Mouse (Mus musculus): ENCODE results near the gene Rpap1.

Rpap1 gene

DNA sequence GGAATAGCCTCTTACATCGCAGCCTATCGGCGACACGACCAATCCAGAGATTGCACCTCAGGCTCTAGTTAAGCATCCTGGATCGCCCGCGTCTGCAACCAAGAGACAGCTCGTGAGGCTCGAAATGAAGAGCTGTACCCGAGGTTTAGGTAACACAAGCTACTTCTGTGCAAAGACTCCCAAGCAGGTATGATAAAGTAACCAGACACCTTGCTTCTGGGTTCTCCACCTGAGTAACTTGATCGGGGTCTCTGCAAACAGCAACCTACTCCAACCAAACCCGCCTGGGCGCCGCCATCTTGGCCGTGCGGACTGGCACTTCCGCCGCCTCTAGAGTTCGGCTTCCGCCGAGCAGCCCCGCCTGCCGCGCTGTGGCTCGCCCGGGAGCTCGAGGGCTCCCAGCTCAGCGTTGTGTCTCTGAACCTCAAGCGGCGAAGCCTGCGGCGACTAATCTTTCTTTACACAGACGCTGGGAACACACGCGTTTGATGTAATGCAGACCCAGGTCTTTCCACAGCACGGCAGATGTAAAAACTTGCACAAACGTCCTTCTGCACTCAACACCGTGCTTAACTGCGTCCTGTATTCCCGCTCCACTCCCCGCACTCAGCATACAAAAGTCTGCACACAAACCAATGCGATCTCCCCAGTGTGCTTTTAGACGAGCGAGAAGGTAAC, at the start of gene Rpap1:
Gene Rpap1 (minus strand): TSS at position 332 of the 678 bp plus-strand sequence.
- DNase-seq (ENCODE audit: low spot score) = peak; percentile 81

DNA sequence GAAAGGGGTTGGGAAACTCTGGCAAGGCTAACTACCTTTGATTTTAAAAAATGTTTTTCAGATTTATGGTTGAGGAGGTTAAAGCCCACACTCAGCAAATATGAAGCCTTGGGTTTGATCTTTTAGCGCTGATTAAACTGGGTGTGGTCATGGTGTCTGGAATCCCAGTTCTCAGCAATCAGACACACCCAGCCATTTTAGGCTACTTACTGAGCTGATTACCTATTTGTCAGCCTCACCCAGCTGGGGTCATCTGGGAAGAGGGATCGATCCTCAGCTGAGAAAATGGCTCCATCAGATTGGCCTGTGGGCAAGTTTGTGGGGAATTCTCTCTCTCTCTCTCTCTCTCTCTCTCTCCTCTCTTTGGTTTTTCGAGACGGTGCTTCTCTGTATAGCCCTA, 46.9 kb upstream of the Rpap1 start:
- DNase-seq (ENCODE audit: low spot score) = no peak

DNA sequence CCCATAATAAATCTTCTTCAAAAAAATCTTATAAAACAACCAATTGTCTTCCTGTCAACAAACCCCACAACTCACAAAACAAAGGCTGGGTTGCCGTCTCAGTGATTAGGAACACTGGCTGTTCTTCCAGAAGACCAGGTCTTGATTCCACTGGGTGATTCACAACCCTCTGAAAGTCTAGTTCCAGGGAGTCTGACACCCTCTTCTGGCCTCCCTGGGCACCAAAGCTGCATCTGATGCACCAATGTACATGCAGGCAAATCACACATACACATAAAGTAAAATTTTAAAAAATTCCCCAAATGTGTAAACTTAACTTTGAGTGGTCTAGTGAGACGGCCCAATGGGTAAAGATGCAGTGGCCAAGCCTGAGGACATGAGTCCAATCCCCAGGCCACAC, 43.2 kb upstream of the Rpap1 start:
- no peak for DNase-seq (ENCODE audit: low spot score)

DNA sequence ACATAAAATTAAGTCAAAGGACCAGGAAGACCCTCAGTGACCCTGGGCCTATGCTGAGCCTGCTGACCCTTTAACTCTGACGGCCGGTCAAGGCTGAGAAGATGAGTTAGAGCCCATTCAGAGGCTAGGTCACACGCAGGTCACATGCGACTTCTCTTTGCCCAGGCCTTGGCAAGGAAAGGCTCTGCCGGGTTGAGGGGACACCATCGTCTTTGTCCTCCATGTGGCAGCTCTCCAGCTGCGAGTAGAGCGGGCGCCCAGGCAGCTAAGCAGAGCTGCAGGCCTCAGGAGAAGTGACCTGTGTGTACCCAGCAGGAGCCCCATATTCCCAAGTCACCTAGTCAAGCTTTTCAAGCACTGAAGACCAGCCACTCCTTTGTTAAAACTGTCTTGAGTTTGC, 33.8 kb upstream of the Rpap1 start:
- DNase-seq (ENCODE audit: low spot score) = peak; percentile 82

DNA sequence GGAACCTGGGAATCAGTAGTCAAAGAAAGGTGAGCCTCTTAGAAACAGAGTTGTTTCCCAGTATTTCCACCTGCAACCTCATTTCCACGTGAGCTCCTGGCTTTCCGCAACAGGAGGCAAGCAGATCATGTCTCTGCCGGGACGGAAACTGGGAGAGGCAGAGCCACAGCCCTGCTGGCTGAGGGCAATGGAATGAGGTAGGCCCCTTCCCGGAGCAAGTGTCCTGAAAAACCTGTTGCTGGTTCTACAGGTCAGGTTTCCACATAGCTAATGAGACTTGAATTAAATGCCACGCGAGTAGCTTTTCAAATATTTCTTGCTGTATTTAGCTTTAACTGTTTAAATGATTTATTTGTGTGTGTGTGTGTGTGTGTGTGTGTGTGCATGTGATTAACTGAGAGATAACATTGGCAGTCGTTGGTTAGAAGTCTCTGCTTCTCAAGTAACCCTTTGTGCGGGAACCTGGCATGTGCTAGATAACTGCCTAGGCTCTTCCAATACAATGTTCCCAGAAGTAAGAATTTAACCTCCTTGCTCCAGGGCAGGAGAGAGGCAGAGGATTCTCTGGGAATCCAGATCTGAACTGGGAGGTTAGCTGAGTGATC, 31.4 kb upstream of the Rpap1 start:
- no peak for DNase-seq (ENCODE audit: low spot score)

DNA sequence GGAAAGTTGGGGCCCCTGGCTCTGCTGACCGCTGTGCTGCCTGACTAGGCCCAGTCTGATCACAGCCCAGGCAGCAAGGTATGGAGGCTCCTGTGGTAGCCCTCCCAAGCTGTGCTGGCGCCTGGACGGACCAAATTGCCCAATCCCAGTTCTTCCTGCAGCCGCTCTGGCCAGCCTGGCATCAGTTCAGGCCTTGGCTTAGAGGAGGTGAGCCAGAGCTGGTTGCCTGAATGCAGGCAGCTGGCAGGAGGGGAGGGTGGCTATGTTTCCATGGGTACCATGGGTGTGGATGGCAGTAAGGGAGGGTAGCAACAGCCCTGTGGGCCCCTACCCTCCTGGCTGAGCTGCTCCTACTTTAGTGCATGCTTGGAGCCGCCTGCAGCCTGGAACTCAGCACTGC, 29.7 kb upstream of the Rpap1 start:
- peak; percentile 72 for DNase-seq (ENCODE audit: low spot score)

DNA sequence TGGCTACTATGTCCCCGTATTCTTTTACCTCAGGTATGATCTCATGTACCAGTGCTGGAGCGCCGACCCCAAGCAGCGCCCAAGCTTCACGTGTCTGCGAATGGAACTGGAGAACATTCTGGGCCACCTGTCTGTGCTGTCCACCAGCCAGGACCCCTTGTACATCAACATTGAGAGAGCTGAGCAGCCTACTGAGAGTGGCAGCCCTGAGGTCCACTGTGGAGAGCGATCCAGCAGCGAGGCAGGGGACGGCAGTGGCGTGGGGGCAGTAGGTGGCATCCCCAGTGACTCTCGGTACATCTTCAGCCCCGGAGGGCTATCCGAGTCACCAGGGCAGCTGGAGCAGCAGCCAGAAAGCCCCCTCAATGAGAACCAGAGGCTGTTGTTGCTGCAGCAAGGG, 29.3 kb upstream of the Rpap1 start:
- no peak for DNase-seq (ENCODE audit: low spot score)

DNA sequence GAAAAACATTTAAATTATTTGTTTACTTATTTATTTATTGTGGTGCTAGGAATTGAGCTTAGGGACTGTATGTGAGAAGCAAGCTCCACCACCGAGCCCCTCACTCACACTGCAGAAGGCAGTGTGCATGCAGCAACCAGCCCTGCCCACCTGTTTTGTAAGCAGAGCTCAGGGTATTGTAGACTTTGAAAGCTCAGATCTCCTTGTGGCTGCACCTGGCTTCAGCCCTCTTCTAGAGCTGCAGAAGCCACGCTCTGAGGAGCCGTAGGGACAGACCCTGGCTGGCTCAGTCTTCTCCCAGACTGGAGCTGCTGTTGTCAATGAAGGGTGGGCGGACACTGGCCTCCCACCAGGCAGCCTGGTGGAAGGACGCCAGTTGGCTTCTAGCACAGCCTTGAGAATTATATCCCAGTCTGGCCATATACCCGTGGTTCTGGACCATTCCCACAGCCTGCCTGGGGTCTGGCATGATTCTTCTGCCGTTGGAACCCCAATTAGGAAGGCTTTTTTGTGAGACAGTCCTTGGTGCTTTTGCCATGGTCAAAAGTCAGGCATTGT, 27.1 kb upstream of the Rpap1 start:
- DNase-seq (ENCODE audit: low spot score) = peak; percentile 72

DNA sequence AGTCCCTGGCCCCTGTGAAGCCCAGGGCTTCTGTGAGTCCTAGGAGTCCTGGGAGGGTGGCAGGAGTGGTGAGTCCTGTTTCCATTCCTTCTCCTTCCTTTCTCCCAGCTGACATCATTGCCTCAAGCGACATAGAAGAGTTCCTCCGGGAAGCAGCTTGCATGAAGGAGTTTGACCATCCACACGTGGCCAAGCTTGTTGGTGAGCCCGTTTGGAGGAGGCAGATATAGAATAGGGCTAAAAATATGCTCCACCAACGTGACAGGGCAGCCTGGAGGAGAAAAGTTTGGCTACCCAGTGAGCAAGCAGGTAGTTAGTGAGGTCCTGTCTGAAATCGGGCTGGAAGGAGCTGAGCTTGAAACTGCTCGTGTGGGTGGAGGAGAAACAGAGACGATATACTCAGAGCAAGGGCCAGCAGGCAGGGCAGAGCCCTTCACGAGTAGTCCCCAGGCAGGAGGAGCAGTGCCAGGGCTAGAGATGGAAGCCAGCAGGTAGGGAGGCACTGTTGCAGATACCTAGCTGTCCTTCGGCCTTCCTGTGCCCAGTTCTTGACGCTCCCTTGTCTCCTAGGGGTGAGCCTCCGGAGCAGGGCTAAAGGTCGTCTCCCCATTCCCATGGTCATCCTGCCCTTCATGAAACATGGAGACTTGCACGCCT, 24.3 kb upstream of the Rpap1 start:
- peak; percentile 15 for DNase-seq (ENCODE audit: low spot score)

DNA sequence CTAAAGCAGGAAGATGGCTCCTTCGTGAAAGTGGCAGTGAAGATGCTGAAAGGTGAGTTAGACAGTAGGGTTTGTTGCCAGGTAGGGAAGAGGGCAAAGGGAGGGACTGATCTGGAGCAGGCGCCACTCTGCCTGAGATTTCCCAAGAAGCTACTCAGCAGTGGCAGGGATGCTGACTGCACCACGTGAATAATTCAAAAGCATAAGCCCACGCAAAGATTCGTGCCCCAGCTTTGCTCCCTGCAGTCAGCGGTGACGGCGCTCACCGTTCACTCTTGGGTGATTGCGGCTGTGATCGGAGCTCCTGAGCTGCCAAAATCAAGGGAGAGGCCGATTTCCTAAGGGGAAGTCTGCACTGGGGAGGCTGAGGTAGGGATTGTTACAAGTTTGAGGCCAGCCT, 23.6 kb upstream of the Rpap1 start:
- peak; percentile 7 for DNase-seq (ENCODE audit: low spot score)

DNA sequence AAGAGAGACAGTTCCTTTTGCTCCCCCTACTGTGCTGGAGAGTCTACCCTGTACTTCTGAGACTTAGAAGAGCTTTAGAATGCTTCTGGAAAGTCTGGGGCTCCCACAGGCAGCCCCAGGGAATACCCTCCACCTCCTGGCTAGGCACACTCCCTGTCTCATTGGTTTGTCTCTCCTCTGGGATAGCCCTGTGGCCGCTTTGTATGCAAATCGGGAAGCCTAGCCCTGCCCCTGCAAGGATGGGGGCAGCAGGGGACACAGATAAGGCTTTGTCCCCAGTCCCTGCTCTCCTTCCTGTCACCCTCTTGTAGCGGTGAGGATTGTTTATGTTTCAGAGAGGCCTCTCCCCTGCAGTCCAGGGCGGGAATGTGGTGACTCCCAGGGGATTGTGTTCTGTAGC, 21.5 kb upstream of the Rpap1 start:
- peak; percentile 32 for DNase-seq (ENCODE audit: low spot score)

DNA sequence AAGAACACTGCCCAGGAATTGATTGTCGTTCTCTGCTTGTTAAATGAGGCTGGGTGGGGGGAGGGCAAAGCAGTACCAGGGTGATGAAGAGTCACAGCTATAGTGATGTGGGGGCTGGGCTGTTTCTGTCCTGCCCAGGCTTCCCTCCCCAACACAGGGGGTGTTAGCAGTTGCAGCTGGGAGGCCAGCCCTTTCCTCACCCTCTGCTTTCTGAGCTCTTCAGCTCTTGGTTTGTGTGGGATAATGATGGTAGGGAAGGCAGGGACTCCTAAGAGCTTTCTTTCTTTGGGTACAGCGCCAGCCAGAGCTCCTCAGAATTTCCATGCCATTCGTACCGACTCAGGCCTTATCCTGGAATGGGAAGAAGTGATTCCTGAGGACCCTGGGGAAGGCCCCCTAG, 21.1 kb upstream of the Rpap1 start:
- no peak for DNase-seq (ENCODE audit: low spot score)

DNA sequence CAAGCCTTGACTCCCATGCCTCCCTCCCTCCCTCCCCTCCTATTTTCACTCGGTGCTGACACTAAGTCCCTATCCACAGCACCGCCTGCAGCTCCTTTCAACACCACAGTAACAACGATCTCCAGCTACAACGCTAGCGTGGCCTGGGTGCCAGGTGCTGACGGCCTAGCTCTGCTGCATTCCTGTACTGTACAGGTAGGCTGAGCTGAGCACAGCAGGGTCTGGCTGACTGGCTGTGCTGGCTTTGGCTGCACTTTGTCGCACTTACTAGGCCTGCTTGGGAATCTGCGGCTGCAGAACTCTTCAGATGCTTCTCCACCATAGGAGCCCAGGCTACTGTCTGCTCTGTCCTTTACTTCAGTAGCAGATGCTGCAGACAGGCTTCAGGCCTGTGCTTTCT, 18.2 kb upstream of the Rpap1 start:
- no peak for DNase-seq (ENCODE audit: low spot score)

DNA sequence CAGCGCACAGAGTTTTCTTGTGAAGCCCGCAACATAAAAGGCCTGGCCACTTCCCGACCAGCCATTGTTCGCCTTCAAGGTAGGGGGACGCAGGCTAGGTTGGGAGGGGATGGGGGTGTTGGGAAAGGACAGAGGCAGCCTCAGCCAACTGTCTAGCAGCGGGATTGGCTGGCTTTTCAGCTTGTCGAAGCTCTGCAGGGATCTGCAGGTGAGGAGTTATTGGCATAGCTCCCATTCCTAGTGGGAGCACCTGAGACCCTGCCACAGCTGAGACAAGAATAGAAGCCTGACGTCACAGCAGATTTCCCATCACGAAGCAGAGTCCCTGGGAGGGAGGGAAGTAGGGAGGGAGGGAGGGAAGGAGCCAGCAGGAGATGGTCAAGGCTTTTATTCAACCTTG, 17.4 kb upstream of the Rpap1 start:
- no peak for DNase-seq (ENCODE audit: low spot score)

DNA sequence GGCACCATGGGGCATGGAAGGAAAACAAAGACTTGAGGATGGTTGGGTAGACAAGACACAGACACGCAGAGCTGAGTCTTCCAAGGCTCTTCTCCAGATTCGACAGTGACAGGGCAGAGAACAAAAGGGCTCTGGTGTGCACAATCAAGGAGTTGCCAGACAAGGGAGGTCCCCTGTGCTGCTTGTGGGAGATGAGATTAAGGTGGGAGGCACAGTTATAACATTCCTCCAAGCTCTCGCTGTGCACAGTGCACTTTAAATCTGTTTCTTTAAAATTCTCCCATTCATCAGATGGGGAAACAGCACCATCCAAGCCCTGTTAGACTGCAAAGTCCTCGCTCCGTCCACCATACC, 16.9 kb upstream of the Rpap1 start:
- no peak for DNase-seq (ENCODE audit: low spot score)

DNA sequence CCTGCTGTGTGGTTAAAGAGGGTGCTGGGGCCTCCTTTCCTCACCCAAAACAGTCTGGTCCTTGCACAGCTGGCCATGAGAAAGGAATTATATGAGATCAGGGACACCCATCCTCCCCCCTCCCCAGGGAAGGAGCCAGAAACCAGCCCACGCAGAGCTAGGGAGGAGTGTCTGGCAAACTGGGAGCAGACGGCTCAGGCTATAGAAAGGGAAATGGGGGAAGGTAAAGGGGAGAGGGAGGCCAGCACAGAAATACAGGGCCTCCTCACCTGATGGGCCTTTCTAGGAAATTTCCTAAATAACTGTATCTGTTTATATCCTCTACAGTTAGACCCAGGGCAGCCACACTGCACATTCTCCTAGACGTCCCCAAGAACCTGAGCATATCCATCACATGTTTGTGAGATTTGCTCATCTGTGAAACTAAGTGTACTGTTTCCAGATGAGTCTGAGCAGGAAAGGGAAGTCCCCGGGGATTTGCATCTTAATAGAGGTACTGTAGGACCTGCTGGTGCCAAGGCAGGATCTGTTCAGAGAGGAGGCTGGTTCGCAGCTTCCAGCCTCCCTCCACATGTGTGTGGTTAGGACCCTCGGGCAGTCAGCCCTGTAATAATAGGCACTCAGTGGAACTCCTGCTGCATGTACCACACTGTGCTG, 16.4 kb upstream of the Rpap1 start:
- DNase-seq (ENCODE audit: low spot score) = no peak

DNA sequence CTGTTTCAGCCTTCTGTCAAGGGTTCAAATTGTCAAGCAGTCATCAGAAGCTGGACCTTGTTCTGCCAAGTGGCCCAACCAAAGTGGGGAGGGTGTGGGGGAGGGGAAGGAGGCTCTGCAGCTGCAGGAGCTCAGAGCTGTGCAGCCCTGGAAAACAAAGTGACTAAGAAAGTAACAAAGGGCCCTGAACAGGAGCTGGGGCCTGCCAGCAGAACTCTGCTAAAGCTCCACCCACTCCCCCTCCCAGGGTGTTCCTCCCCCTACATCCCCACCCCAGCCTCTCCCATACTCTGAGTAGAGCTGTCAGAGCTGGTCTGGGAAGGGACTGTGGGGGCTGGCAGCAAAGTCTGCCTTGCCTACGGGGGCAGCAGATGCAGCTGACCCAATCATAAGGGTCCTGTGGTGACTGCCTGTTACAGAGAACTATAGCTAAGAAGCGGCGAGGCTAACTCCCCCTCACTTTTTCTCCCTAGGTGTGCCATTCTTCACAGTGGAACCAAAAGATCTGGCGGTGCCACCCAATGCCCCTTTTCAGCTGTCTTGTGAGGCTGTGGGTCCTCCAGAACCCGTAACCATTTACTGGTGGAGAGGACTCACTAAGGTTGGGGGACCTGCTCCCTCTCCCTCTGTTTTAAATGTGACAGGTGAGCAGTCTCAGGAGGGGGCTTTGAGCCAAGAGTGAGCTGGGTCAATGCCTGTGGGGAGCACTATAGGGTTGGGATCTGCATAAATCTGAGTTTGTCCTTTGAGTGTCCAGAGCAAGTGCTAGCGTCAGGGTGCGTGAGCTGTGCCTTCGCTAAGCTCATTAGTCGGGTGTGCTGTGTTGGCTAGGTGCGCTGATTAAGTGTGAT, 15.7 kb upstream of the Rpap1 start:
- no peak for DNase-seq (ENCODE audit: low spot score)

DNA sequence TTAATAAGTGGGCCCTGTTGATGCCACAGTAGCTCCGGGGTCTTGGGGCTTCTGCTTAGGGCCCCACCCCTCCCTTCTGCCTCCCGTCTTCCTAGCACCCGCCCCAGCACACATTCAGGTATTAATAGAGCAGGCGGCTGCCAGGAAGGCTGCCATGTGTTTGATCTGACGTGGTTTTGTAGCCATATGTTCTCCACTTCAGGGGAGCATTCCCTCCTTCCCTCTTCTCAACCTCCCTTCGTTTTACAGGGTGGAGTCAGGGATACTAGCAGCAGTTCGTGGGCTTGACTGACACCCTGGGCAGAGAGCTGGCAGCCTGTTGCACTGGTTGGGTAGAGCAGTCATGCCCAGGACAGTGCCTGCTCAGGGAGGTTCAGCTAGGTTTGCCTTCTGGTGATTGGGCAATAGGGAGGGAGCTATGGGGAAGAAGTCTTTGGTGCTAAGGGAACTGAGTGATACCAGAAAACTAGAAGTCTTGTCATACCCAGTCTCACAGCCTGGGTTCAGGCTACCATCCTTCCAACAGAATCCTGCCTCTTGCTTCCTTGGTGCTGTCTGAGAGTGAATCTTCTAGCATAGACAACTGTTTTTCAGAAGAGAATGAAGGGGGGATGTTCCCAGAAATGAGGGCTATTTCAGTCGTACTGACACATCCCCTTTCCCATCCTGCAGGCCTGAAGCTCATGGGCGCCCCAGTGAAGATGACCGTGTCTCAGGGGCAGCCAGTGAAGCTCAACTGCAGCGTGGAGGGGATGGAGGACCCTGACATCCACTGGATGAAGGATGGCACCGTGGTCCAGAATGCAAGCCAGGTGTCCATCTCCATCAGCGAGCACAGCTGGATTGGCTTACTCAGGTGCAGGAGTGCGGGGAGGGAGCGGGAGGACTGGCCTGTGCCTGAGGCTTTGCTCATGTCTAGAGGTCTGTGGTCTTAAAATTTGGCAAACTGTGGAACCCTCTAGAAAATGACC, 13.8 kb upstream of the Rpap1 start:
- DNase-seq (ENCODE audit: low spot score) = no peak

DNA sequence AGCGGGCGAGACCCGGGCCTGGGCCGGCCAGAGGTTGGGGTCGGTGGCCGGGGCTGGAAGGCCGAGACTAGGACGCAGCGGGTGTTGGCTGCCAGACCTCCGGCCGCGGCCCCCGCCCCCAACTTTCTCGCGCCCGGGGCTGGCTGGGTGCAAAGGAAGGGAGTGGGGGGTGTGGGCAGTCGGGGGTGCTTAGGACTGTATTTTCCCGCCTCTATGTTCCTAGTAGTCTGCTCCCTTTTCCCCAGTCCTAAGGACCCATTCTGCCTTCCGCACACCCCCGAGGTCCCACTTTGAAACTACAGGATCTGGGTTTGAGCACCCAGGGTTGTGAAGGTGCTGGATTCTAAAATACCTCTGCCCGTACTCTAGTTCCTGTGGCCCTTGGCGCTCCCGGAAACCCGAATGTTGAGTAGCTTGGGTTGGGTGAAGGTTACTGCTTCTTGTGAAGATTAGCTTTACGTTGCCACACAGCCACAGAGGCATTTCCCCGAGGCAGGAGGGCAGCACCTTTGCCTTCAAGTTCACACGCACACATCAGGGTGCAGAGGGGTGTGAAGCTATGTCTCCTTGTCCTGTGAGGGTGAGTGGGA, 12.7 kb upstream of the Rpap1 start:
- no peak for DNase-seq (ENCODE audit: low spot score)

DNA sequence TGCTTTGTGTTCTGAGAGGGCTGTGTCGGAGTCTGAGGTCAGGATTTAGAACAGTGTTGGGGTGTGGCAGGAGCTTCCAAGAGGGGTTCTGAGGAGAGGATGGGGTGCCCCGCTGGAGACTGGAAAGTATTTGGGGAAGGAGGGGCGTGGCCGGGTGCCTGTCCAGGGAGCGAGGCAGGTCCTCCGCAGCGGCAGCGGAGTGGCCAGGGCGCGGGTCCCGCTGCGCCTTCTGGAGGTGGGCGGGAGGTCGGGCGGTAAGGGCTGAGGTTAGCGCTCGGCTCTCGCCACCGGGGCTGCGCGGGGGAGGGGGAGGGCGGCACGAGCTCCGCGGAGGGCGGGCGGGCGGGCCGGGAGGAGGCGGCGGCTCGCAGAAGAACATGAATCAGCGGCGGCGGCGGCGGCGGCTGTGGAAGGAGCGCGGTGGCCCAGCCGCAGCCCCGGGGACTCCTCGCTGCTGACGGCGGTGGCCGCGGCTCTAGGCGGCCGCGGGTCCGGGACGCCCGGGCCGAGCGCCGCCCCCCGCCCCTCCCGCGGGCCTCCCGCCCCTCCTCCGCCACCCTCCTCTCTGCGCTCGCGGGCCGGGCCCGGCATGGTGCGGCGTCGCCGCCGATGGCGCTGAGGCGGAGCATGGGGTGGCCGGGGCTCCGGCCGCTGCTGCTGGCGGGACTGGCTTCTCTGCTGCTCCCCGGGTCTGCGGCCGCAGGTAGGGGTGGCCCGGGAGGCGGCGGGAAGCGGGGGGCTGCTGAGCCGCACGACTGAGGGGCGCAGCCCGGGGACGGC, 12.0 kb upstream of the Rpap1 start:
- DNase-seq (ENCODE audit: low spot score) = no peak
